Mouse (Mus musculus): ENCODE data around the gene Layn.

DNA sequence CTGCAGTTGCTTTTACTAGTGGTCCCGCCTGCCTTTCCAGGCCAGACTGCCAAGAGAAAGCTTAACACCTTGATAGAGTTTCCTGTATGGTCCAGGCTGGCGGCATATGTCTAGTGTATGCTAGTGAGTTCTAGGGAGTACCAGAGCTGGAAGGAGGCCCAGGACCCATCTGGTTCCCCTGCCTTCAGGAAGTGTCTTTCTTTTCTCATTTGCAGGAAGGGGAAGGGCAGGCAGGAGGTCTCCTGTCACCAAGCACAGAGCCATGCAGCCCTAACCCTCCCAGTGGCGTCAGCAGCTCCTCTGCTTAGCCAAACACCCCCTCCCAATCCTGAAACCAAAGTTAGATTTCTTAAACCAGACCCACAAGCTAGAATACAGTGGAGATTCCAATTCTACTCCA is 1.1 kb downstream of the Layn start:
- no peak for TF ChIP-seq CTCF (IDR thresholded peaks at IDR 0.05; ENCODE audit: low read depth, low read length)
- TF ChIP-seq TAL1 (conservative IDR thresholded peaks at IDR 0.05; ENCODE audit: low read depth, low read length), result no peak
- no peak for TF ChIP-seq GATA1 (IDR thresholded peaks at IDR 0.05; ENCODE audit: borderline replicate concordance, low read length)
